Mouse (Mus musculus) forebrain, embryonic 15.5 days (tissue): ENCODE results near the gene Arid1b. TPM values are rescaled to one million over a fixed set of nuclear protein-coding genes. Genes with fewer than 3 reads are reported as not detected.

ENCODE experiments used
- ATAC-seq: fragments of 200-750 bp; cut with Nextera tagmentation; replicated peaks from 2 replicates; pipeline ENCODE4 v1.8.0; 2017; ENCODE audit warnings: mild to moderate bottlenecking, moderate TSS enrichment, moderate library complexity
- H3K27ac ChIP-seq: fragments of 300-500 bp; sonication (generic); replicated peaks from 2 replicates; pipeline ENCODE4 v1.5.1; 2015; ENCODE audit warnings: mild to moderate bottlenecking, inconsistent platforms
- H3K27me3 ChIP-seq: fragments of 300-500 bp; sonication (generic); 2 replicates; pipeline ENCODE4 v1.6.1; 2015; ENCODE audit warnings: inconsistent platforms
- H3K36me3 ChIP-seq: fragments of 300-500 bp; sonication (generic); 2 replicates; pipeline ENCODE4 v1.6.1; 2015; ENCODE audit warnings: mild to moderate bottlenecking, inconsistent platforms
- H3K4me1 ChIP-seq: fragments of 300-500 bp; sonication (generic); 2 replicates; pipeline ENCODE4 v1.6.1; 2015; ENCODE audit warnings: inconsistent platforms
- H3K4me2 ChIP-seq: fragments of 300-500 bp; sonication (generic); replicated peaks from 2 replicates; pipeline ENCODE4 v1.6.1; 2015; ENCODE audit warnings: mild to moderate bottlenecking, inconsistent platforms
- H3K4me3 ChIP-seq: fragments of 300-500 bp; sonication (generic); 2 replicates; pipeline ENCODE4 v1.5.1; 2015; ENCODE audit warnings: mild to moderate bottlenecking, inconsistent platforms
- H3K9ac ChIP-seq: fragments of 300-500 bp; sonication (generic); replicated peaks from 2 replicates; pipeline ENCODE4 v1.6.1; 2015; ENCODE audit warnings: mild to moderate bottlenecking, inconsistent platforms
- H3K9me3 ChIP-seq: fragments of 300-500 bp; sonication (generic); 2 replicates; pipeline ENCODE4 v1.6.1; 2016; ENCODE audit warnings: inconsistent platforms
- WGBS: fragments of 180-500 bp; shearing (Covaris S2); methylation state at CpG from one replicate; pipeline ENCODE4 v1.1.7; 2015; ENCODE audit warnings: mixed read lengths; 5-methylcytosine and 5-hydroxymethylcytosine counted together
- polyA plus RNA-seq: library from polyadenylated mRNA; unstranded; fragments of >200 nt; fragmentation: Nextera tagmentation; extraction: Ambion mirVana; gene quantifications from 2 replicates; pipeline ENCODE4 v1.2.1, GENCODE M21; 2015

Gene Arid1b
- polyA plus RNA-seq, 1 experiment from 2014 or later, result 14.8 TPM

DNA sequence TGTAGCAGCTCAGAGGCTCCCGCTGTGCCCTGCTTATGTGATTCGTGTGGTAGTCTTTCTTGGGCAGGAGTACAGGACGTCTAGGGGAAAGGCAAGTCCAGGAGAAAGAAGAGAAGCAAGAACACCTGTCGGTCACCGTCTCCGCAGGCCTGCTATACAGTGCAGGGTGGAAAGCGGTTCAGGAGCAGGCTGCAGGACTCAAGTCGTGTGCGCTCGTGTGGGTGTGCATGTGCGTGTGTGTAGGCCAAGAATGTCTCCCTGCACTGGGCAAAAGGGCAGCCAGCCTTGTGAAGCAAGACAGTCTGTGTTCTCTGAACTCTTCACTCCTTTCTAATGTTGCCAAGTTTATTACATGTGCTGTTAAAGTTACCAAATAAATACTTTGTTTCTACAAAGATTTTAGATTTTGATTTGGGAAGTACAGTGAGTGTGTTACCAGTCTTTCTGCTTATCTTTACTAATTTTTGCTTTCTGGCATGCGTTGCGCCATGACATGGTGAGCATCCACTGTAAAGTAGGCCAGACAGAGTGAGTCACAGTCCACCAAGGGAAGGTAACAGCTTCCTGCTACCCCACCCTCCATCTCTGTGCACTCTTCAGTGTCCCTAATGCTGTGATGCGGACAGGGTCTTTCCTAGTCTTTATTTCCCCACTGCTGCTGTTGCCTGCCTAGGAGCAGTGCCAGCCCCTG is 138.3 kb downstream of the Arid1b start:
- Histone ChIP-seq H3K36me3 (no peaks in the 10 kb centered on the region), H3K4me1 (peaks cover 7% of the 10 kb centered on the region; the same call in 1 of the 2 replicates), H3K9ac (no peak overlapping the region), H3K27ac (no peak overlapping the region), H3K27me3 (no peaks in the 10 kb centered on the region), H3K4me2 (no peak overlapping the region), H3K4me3 (no peak overlapping the region), H3K9me3 (no peaks in the 10 kb centered on the region)
- ATAC-seq, result no peak
- 92% methylated on average over 14 of the region's 14 CpGs for WGBS

DNA sequence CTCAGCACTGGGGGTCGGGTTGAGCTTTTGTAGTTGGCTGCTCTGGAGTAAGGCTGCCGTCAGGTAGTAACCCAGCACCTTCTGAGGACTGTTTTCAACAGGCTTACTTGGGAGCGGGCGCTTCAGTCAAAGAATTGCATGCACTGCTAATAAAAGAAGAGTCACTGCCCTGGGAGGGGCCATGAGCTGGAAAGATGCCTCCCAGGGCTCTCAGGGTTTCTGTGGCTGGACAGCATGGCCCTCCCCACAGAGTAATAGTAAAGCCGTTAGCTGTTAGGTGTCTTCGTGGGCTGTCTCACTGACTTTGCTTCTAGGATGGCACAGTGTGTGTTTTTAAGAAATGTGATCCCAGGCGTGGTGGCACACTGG is 138.8 kb downstream of the Arid1b start:
- H3K27me3 ChIP-seq, result no peaks in the 10 kb centered on the region
- WGBS, result 83% methylated on average over 7 of the region's 7 CpGs
- H3K4me2 ChIP-seq, result no peak overlapping the region
- no peak overlapping the region for H3K4me3 ChIP-seq
- H3K36me3 ChIP-seq, result no peaks in the 10 kb centered on the region
- no peak overlapping the region for H3K9ac ChIP-seq
- no peaks in the 10 kb centered on the region for H3K9me3 ChIP-seq
- H3K27ac ChIP-seq, result no peak overlapping the region
- ATAC-seq, result no peak
- H3K4me1 ChIP-seq, result peaks cover 11% of the 10 kb centered on the region

DNA sequence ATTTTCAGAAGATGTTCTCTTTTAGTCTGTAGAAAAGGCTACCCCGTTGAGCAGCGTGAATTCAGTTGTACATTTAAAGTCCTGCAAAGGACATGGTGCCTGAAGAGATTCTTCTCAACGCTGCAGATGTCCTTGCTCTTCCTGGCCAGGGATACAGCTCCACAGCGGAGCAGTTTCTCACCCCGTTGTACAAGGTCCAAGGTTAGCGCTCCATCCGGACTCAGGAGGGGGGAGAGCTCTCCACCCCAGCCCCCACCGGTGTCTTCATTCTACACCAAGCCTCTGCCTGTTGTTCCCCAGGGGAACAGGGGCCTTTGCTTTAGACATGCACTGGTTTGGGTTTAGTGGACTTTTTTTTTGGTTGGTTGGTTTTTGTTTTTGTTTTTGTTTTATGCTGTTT is 139.7 kb downstream of the Arid1b start:
- ATAC-seq, result no peak
- Histone ChIP-seq H3K4me2 (no peak overlapping the region), H3K9me3 (no peaks in the 10 kb centered on the region), H3K4me1 (peaks cover 20% of the 10 kb centered on the region), H3K27ac (0 out of 2 replicates have a peak overlapping the region, but pooled peaks have one; percentile 17), H3K27me3 (no peaks in the 10 kb centered on the region), H3K4me3 (no peak overlapping the region), H3K36me3 (no peaks in the 10 kb centered on the region), H3K9ac (no peak overlapping the region)
- 82% methylated on average over 8 of the region's 8 CpGs for WGBS

DNA sequence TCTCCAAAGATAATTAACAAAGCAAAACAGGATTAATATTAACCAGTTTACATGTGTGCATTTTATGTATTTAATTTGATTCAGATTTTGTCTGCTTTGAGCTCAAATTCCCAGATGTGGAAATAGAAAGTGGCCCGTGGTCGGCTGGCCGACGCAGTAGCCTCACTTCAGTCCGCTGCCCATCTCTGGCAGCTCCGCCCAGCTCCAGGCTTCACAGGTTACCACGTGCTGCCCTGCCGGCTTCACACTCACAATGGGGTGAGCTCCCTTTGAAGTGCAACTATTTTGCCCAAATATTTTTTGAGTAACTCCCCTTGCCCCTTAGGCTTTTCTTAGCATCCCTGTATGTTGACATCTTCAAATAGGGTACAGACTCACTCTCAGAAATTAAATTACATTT is 140.1 kb downstream of the Arid1b start:
- Histone ChIP-seq H3K9ac (no peak overlapping the region), H3K4me1 (peaks cover 24% of the 10 kb centered on the region), H3K9me3 (no peaks in the 10 kb centered on the region), H3K36me3 (no peaks in the 10 kb centered on the region), H3K4me2 (no peak overlapping the region), H3K27ac (no peak overlapping the region), H3K27me3 (no peaks in the 10 kb centered on the region), H3K4me3 (no peak overlapping the region)
- no peak for ATAC-seq
- 75% methylated on average over 8 of the region's 8 CpGs for WGBS

DNA sequence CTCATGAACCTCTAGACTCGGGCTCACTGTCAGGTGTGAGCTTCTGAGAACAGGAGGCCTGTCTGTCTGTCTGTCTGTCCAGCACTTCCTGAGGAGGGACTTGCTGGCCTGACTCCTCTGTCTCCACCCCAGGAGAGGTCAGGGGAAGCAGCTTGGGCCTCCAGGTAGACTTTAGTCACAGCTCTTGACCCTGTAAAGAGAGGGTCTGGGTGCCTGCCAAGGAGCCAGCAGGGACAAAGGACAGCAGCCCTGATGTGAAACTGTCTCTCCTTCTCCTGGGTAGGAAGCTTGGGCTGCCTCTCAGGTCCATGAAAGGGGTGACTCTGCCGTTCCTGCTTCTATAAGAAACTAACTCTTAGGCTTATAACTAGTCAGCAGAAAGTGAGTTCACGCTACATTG is 143.8 kb downstream of the Arid1b start:
- WGBS, result 65% methylated on average over 3 of the region's 3 CpGs
- Histone ChIP-seq H3K36me3 (no peaks in the 10 kb centered on the region), H3K4me2 (no peak overlapping the region), H3K9ac (no peak overlapping the region), H3K27me3 (no peaks in the 10 kb centered on the region), H3K4me1 (peaks cover 37% of the 10 kb centered on the region), H3K4me3 (no peak overlapping the region), H3K27ac (peak overlapping the region; percentile 73), H3K9me3 (no peaks in the 10 kb centered on the region)
- no peak for ATAC-seq

- Histone ChIP-seq H3K4me1 (peaks cover 44% of the 10 kb centered on the region), H3K27ac (peak overlapping the region; percentile 73), H3K9me3 (no peaks in the 10 kb centered on the region), H3K9ac (no peak overlapping the region), H3K4me2 (peak overlapping the region; percentile 6; the same call in 1 of the 2 replicates), H3K27me3 (no peaks in the 10 kb centered on the region), H3K4me3 (no peak overlapping the region), H3K36me3 (no peaks in the 10 kb centered on the region)
- peak; percentile 93 for ATAC-seq
- 18% methylated on average over 8 of the region's 8 CpGs for WGBS
Observed at GRCm38 (mm10) chr17:5138641-5139205, 144.6 kb downstream of the Arid1b start.

DNA sequence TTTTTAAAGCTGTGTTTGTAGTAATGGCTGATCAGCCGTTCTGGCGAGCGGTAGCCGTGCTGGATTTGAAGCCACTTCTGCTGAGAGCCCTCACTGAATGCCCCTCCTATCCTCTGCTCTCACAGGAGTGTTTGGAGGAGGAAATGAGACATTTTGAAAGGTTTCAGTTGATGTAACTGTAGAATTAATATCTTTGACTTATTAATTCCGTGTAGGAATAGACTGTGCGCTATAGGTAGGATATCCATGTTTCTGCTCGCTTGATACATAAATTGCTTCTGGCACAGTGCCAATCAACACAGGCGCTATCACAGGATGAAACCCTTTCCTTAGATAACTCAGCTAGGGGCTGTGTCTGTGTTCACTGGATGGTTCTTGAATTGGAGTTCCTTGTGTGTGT is 145.4 kb downstream of the Arid1b start:
- ATAC-seq, result peak; percentile 33; the same call in 1 of the 2 replicates
- WGBS, result 29% methylated on average over 8 of the region's 8 CpGs
- Histone ChIP-seq H3K9me3 (no peaks in the 10 kb centered on the region), H3K4me3 (no peak overlapping the region), H3K4me2 (peak overlapping the region; percentile 6; the same call in 1 of the 2 replicates), H3K9ac (no peak overlapping the region), H3K27ac (peak overlapping the region; percentile 73), H3K4me1 (peaks cover 51% of the 10 kb centered on the region), H3K27me3 (no peaks in the 10 kb centered on the region), H3K36me3 (no peaks in the 10 kb centered on the region)

- Histone ChIP-seq H3K27ac (no peak overlapping the region), H3K4me1 (peaks cover 38% of the 10 kb centered on the region), H3K9me3 (no peaks in the 10 kb centered on the region), H3K36me3 (no peaks in the 10 kb centered on the region), H3K4me2 (no peak overlapping the region), H3K27me3 (no peaks in the 10 kb centered on the region), H3K4me3 (no peak overlapping the region), H3K9ac (no peak overlapping the region)
- ATAC-seq, result no peak
- WGBS, result 71% methylated on average over 6 of the region's 6 CpGs
Observed at GRCm38 (mm10) chr17:5143735-5144439, 149.8 kb downstream of the Arid1b start.

- 64% methylated on average over 7 of the region's 7 CpGs for WGBS
- H3K27me3 ChIP-seq, result no peaks in the 10 kb centered on the region
- H3K4me2 ChIP-seq, result no peak overlapping the region
- no peaks in the 10 kb centered on the region for H3K9me3 ChIP-seq
- peaks cover 29% of the 10 kb centered on the region for H3K4me1 ChIP-seq
- H3K36me3 ChIP-seq, result no peaks in the 10 kb centered on the region
- 0 out of 2 replicates have a peak overlapping the region, but pooled peaks have one; percentile 5 for H3K27ac ChIP-seq
- no peak overlapping the region for H3K4me3 ChIP-seq
- ATAC-seq, result no peak
- H3K9ac ChIP-seq, result no peak overlapping the region
Observed at GRCm38 (mm10) chr17:5150660-5151063, 156.5 kb downstream of the Arid1b start.

GRCm38 (mm10) chr17:5151852-5152251 is 157.7 kb downstream of the Arid1b start:
- no peak overlapping the region for H3K4me3 ChIP-seq
- H3K36me3 ChIP-seq, result no peaks in the 10 kb centered on the region
- no peak overlapping the region for H3K9ac ChIP-seq
- H3K9me3 ChIP-seq, result no peaks in the 10 kb centered on the region
- H3K27me3 ChIP-seq, result no peaks in the 10 kb centered on the region
- no peak for ATAC-seq
- peaks cover 31% of the 10 kb centered on the region for H3K4me1 ChIP-seq
- no peak overlapping the region for H3K4me2 ChIP-seq
- H3K27ac ChIP-seq, result peak overlapping the region; percentile 25; the same call in 1 of the 2 replicates
- 60% methylated on average over 11 of the region's 11 CpGs for WGBS

- Histone ChIP-seq H3K27ac (no peak overlapping the region), H3K4me1 (peaks cover 44% of the 10 kb centered on the region), H3K27me3 (no peaks in the 10 kb centered on the region), H3K9ac (no peak overlapping the region), H3K4me2 (no peak overlapping the region), H3K36me3 (no peaks in the 10 kb centered on the region), H3K9me3 (no peaks in the 10 kb centered on the region), H3K4me3 (no peak overlapping the region)
- 81% methylated on average over 2 of the region's 2 CpGs for WGBS
- no peak for ATAC-seq
Observed at GRCm38 (mm10) chr17:5153461-5153860, 159.3 kb downstream of the Arid1b start.

DNA sequence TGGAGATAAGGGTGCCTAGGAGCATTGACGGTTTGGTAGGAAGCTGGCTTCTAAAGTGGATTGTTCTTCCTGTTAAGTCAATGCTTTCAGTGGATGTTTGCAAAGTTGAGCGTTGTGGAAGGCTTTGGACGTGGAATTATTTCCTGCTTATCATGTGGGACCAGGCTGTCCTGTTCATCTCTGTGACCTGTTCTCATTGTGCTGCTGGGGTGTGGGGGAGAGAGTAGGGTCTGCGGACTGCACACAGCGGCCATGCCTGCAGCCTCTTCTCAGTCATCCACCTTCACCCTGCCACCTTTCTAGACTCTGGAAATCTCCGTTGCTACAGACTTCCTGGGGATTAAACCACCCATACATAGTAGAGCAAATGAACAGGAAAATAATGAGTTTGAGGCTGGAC is 160.2 kb downstream of the Arid1b start:
- no peak overlapping the region for H3K27ac ChIP-seq
- H3K4me1 ChIP-seq, result peaks cover 44% of the 10 kb centered on the region
- H3K4me3 ChIP-seq, result no peak overlapping the region
- H3K9me3 ChIP-seq, result no peaks in the 10 kb centered on the region
- no peaks in the 10 kb centered on the region for H3K27me3 ChIP-seq
- no peak overlapping the region for H3K9ac ChIP-seq
- ATAC-seq, result no peak
- WGBS, result 77% methylated on average over 6 of the region's 6 CpGs
- H3K4me2 ChIP-seq, result no peak overlapping the region
- no peaks in the 10 kb centered on the region for H3K36me3 ChIP-seq
